Mouse (Mus musculus) neural tube, embryonic 15.5 days (tissue): Measurements from ENCODE around the gene Kcnh5. TPM values are rescaled to one million over a fixed set of nuclear protein-coding genes. Genes with fewer than 3 reads are reported as not detected.

Experiments used
- ATAC-seq: fragments of 200-750 bp; cut with Nextera tagmentation; 2 replicates; pipeline ENCODE4 v1.8.0; 2017; ENCODE audit warnings: mild to moderate bottlenecking, moderate TSS enrichment, moderate library complexity; ENCODE audit not compliant: low FRiP score
- H3K27ac ChIP-seq: fragments of 300-500 bp; sonication (generic); replicated peaks from 2 replicates; pipeline ENCODE4 v1.5.1; 2015; ENCODE audit warnings: mild to moderate bottlenecking, inconsistent platforms
- H3K27me3 ChIP-seq: fragments of 300-500 bp; sonication (generic); replicated peaks from 2 replicates; pipeline ENCODE4 v1.6.1; 2015; ENCODE audit warnings: inconsistent platforms
- H3K36me3 ChIP-seq: fragments of 300-500 bp; sonication (generic); 2 replicates; pipeline ENCODE4 v1.6.1; 2015; ENCODE audit warnings: inconsistent platforms
- H3K4me1 ChIP-seq: fragments of 300-500 bp; sonication (generic); 2 replicates; pipeline ENCODE4 v1.6.1; 2015; ENCODE audit warnings: inconsistent platforms
- H3K4me2 ChIP-seq: fragments of 300-500 bp; sonication (generic); 2 replicates; pipeline ENCODE4 v1.6.1; 2015; ENCODE audit warnings: inconsistent platforms, mild to moderate bottlenecking, moderate library complexity
- H3K4me3 ChIP-seq: fragments of 300-500 bp; sonication (generic); replicated peaks from 2 replicates; pipeline ENCODE4 v1.5.1; 2015; ENCODE audit warnings: mild to moderate bottlenecking, inconsistent platforms
- H3K9ac ChIP-seq: fragments of 300-500 bp; sonication (generic); replicated peaks from 2 replicates; pipeline ENCODE4 v1.6.1; 2015; ENCODE audit warnings: mild to moderate bottlenecking, inconsistent platforms
- H3K9me3 ChIP-seq: fragments of 300-500 bp; sonication (generic); replicated peaks from 2 replicates; pipeline ENCODE4 v1.6.1; 2016; ENCODE audit warnings: inconsistent platforms
- WGBS: fragments of 180-500 bp; shearing (Covaris S2); methylation state at CpG from one replicate; pipeline ENCODE4 v1.1.7; 2015; ENCODE audit warnings: mixed read lengths; 5-methylcytosine and 5-hydroxymethylcytosine counted together
- polyA plus RNA-seq: library from polyadenylated mRNA; unstranded; fragments of >200 nt; fragmentation: Nextera tagmentation; extraction: Ambion mirVana; gene quantifications from 2 replicates; pipeline ENCODE4 v1.2.1, GENCODE M21; 2015

Kcnh5 gene
- polyA plus RNA-seq, 1 experiment from 2014 or later, result 5.5 TPM

- H3K4me2 ChIP-seq, result no peak overlapping the region
- no peak overlapping the region for H3K4me3 ChIP-seq
- no peaks in the 10 kb centered on the region for H3K4me1 ChIP-seq
- no peak overlapping the region for H3K9ac ChIP-seq
- no peaks in the 10 kb centered on the region for H3K27me3 ChIP-seq
- no peaks in the 10 kb centered on the region for H3K36me3 ChIP-seq
- H3K27ac ChIP-seq, result no peak overlapping the region
- 88% methylated on average over 1 of the region's 1 CpGs for WGBS
- H3K9me3 ChIP-seq, result no peaks in the 10 kb centered on the region
- no peak for ATAC-seq
Measured at GRCm38 (mm10) chr12:75090957-75091356, 86.2 kb downstream of the Kcnh5 start.

- H3K4me3 ChIP-seq, result no peak overlapping the region
- WGBS, result 62% methylated on average over 5 of the region's 5 CpGs
- no peaks in the 10 kb centered on the region for H3K27me3 ChIP-seq
- no peak overlapping the region for H3K9ac ChIP-seq
- no peak overlapping the region for H3K27ac ChIP-seq
- H3K4me2 ChIP-seq, result no peak overlapping the region
- no peaks in the 10 kb centered on the region for H3K9me3 ChIP-seq
- ATAC-seq, result no peak
- no peaks in the 10 kb centered on the region for H3K36me3 ChIP-seq
- H3K4me1 ChIP-seq, result no peaks in the 10 kb centered on the region
Measured at GRCm38 (mm10) chr12:75077175-75077574, 100.0 kb downstream of the Kcnh5 start.

DNA sequence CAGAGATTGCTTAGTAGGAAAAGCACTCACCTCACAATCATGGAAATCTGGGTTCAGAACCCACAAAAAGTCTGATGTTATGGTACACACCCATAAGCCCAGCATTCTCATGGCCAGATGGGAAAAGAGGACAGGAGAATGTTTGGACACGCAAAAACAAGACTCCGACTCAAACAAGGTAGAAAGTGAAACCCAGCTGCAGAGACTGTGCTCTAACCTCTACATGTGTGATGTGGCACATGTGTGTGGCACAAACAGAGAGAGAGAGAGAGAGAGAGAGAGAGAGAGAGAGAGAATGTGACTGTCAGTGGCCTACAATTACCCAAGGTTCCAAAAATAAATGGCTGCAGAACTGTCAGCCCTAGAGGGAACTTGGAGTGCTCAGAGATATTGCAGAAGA is 106.1 kb downstream of the Kcnh5 start:
- Histone ChIP-seq H3K4me1 (no peaks in the 10 kb centered on the region), H3K27ac (no peak overlapping the region), H3K4me2 (no peak overlapping the region), H3K9ac (no peak overlapping the region), H3K9me3 (no peaks in the 10 kb centered on the region), H3K27me3 (no peaks in the 10 kb centered on the region), H3K36me3 (no peaks in the 10 kb centered on the region), H3K4me3 (no peak overlapping the region)
- ATAC-seq, result no peak
- WGBS, result 98% methylated on average over 2 of the region's 2 CpGs

GRCm38 (mm10) chr12:75062571-75062970 is 114.6 kb downstream of the Kcnh5 start:
- no peaks in the 10 kb centered on the region for H3K9me3 ChIP-seq
- ATAC-seq, result no peak

DNA sequence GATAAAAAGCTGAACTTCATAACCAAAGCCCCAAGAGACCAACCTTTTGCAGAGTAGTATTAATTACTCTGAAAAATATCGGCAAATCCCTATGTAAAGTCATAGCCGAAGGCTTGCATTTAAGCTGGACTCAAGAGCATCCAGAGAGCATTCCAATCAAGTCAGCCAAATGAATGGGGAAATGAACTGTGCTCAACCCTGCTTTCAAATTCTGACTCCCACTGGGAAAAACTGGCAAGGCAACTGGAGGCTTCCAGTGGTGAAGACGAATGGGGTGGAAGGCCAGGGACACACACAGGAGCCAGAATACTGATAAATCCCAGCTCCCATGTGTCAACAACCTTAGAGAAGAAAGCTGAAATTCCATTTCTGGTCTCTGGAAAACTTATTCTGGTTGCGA is 115.4 kb downstream of the Kcnh5 start:
- H3K9ac ChIP-seq, result no peak overlapping the region
- no peaks in the 10 kb centered on the region for H3K27me3 ChIP-seq
- H3K27ac ChIP-seq, result no peak overlapping the region; the same call in 1 of the 2 replicates
- H3K4me2 ChIP-seq, result no peak overlapping the region
- no peaks in the 10 kb centered on the region for H3K9me3 ChIP-seq
- no peak for ATAC-seq
- WGBS, result 49% methylated on average over 4 of the region's 4 CpGs
- peaks cover 3% of the 10 kb centered on the region; the same call in 1 of the 2 replicates for H3K4me1 ChIP-seq
- no peak overlapping the region for H3K4me3 ChIP-seq
- no peaks in the 10 kb centered on the region for H3K36me3 ChIP-seq

More at GRCm38 (mm10) chr12:75062571-75062970, 114.6 kb downstream of the Kcnh5 start:
- H3K4me1 ChIP-seq, result peaks cover 3% of the 10 kb centered on the region; the same call in 1 of the 2 replicates
- H3K4me3 ChIP-seq, result no peak overlapping the region
- H3K9ac ChIP-seq, result no peak overlapping the region
- no peak overlapping the region for H3K27ac ChIP-seq
- no peaks in the 10 kb centered on the region for H3K36me3 ChIP-seq
- H3K27me3 ChIP-seq, result no peaks in the 10 kb centered on the region
- H3K4me2 ChIP-seq, result no peak overlapping the region

- no peak overlapping the region for H3K27ac ChIP-seq
- no peaks in the 10 kb centered on the region for H3K36me3 ChIP-seq
- 66% methylated on average over 1 of the region's 1 CpGs for WGBS
- no peaks in the 10 kb centered on the region for H3K4me1 ChIP-seq
- no peak overlapping the region for H3K9ac ChIP-seq
- H3K27me3 ChIP-seq, result no peaks in the 10 kb centered on the region
- no peak for ATAC-seq
- no peaks in the 10 kb centered on the region for H3K9me3 ChIP-seq
- no peak overlapping the region for H3K4me3 ChIP-seq
- no peak overlapping the region for H3K4me2 ChIP-seq
Measured at GRCm38 (mm10) chr12:75053731-75054130, 123.4 kb downstream of the Kcnh5 start.

- Histone ChIP-seq H3K27ac (no peak overlapping the region), H3K4me2 (no peak overlapping the region), H3K36me3 (no peaks in the 10 kb centered on the region), H3K4me1 (peaks cover 6% of the 10 kb centered on the region), H3K4me3 (no peak overlapping the region), H3K27me3 (no peaks in the 10 kb centered on the region), H3K9me3 (no peaks in the 10 kb centered on the region), H3K9ac (no peak overlapping the region)
- WGBS, result 79% methylated on average over 5 of the region's 5 CpGs
- ATAC-seq, result no peak
Measured at GRCm38 (mm10) chr12:75036694-75037093, 140.4 kb downstream of the Kcnh5 start.

DNA sequence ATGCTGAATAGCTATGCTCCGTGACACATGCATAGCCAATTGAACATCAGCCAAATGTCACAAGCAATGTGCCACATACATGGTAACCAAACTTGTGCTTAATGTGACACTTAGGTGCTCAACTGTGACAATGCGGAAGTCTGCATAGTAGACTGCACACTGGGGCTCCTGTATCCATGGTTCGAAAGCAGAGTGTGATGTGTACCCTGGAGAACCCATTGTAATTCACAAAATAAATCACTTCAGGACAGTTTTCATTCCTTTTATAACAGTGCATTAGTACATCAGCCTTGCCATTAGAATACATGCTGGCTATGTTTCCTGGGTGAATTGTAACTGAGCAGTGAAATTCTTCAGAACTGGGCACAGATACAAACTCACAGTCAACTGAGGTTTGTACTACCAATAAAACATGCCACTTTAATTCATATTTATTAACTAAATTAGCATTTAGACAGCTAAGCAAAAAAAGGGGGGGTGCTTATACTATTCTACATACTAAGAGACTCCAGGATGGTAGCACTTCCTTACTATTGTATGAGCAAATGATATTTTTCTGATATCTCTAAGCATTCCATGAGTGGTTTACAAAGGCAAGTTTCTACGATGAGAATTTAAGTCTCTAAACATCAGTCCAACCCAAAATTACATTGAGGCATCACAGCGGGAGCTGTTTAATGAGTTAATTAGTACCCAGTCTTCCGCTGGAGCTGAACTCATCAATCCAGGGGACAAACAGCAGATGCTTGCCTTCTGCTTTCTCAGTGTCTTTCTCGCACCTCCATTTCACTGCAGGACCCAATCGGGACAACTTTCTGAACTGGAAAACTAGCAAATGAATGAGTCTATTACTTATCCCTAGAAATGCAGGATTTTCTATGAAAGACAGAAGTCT is 144.9 kb downstream of the Kcnh5 start:
- H3K36me3 ChIP-seq, result no peaks in the 10 kb centered on the region
- no peak overlapping the region for H3K4me2 ChIP-seq
- no peak overlapping the region for H3K9ac ChIP-seq
- WGBS, result 31% methylated on average over 8 of the region's 8 CpGs
- H3K4me1 ChIP-seq, result peaks cover 7% of the 10 kb centered on the region
- no peaks in the 10 kb centered on the region for H3K27me3 ChIP-seq
- no peaks in the 10 kb centered on the region for H3K9me3 ChIP-seq
- peak; percentile 79 for ATAC-seq
- H3K4me3 ChIP-seq, result no peak overlapping the region
- H3K27ac ChIP-seq, result 0 out of 2 replicates have a peak overlapping the region, but pooled peaks have one; percentile 34

GRCm38 (mm10) chr12:74971187-74971586 is 205.9 kb downstream of the Kcnh5 start:
- no peaks in the 10 kb centered on the region for H3K9me3 ChIP-seq
- no peaks in the 10 kb centered on the region for H3K36me3 ChIP-seq
- no peak overlapping the region for H3K9ac ChIP-seq
- no peak overlapping the region for H3K27ac ChIP-seq
- 90% methylated on average over 3 of the region's 3 CpGs for WGBS
- no peak for ATAC-seq
- no peak overlapping the region for H3K4me3 ChIP-seq
- H3K27me3 ChIP-seq, result no peaks in the 10 kb centered on the region
- no peaks in the 10 kb centered on the region for H3K4me1 ChIP-seq
- H3K4me2 ChIP-seq, result no peak overlapping the region

DNA sequence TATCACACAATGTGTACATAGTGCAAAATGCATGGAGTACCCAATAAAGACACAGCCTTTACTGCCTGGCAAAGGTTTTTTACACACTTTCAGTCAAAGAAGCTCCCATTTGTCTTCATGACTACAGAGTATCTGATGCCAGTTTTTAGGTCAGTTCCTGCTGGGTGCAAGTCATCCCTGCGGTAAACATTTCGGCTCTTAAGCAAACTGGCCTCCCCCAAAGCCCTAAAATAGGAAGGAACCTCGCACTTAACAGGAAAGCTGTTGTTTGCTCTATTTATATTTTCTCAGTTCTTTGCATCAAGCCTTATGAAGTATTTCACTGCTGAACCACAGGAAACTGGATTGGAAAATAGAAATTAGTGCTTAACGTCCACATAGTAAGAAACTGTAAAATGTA is 207.7 kb downstream of the Kcnh5 start:
- Histone ChIP-seq H3K4me3 (no peak overlapping the region), H3K27ac (no peak overlapping the region), H3K4me2 (no peak overlapping the region), H3K4me1 (no peaks in the 10 kb centered on the region), H3K36me3 (no peaks in the 10 kb centered on the region), H3K9ac (no peak overlapping the region), H3K27me3 (no peaks in the 10 kb centered on the region), H3K9me3 (no peaks in the 10 kb centered on the region)
- 76% methylated on average over 4 of the region's 4 CpGs for WGBS
- ATAC-seq, result no peak

- 80% methylated on average over 2 of the region's 2 CpGs for WGBS
- Histone ChIP-seq H3K27me3 (no peaks in the 10 kb centered on the region), H3K27ac (no peak overlapping the region), H3K9me3 (no peaks in the 10 kb centered on the region), H3K36me3 (no peaks in the 10 kb centered on the region), H3K4me1 (no peaks in the 10 kb centered on the region), H3K9ac (no peak overlapping the region), H3K4me2 (no peak overlapping the region), H3K4me3 (no peak overlapping the region)
- no peak for ATAC-seq
Measured at GRCm38 (mm10) chr12:74966266-74966665, 210.9 kb downstream of the Kcnh5 start.

DNA sequence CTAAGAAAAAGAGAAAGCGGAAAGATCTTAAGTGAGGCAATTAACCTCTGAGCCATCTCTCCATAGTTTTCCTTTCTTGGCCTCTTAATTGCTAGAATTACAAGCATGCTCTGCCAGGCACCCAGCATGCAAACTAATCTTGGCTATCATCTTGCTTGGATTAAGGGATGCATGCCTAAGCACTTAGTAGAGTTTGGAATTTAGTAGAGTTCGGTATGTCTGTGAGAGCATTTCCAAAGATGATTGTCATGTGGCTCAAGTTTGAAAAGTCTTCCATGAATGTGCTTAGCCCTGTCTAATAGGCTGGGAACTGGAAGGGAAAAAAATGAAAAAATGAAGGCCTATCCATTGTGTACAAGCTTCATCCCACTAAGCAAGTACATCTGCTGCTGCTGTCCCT is 224.5 kb downstream of the Kcnh5 start:
- Histone ChIP-seq H3K27ac (no peak overlapping the region), H3K9ac (no peak overlapping the region), H3K9me3 (no peaks in the 10 kb centered on the region), H3K4me1 (peaks cover 10% of the 10 kb centered on the region; the same call in 1 of the 2 replicates), H3K4me3 (no peak overlapping the region), H3K36me3 (no peaks in the 10 kb centered on the region), H3K4me2 (no peak overlapping the region), H3K27me3 (no peaks in the 10 kb centered on the region)
- 82% methylated on average over 2 of the region's 2 CpGs for WGBS
- ATAC-seq, result no peak
